Mouse (Mus musculus): ENCODE results near the gene Sypl. TPM values are rescaled to one million over a fixed set of nuclear protein-coding genes. Genes with fewer than 3 reads are reported as not detected.

Sypl gene
- polyA plus RNA-seq, 1 experiment from 2014 or later, result 162 TPM

DNA sequence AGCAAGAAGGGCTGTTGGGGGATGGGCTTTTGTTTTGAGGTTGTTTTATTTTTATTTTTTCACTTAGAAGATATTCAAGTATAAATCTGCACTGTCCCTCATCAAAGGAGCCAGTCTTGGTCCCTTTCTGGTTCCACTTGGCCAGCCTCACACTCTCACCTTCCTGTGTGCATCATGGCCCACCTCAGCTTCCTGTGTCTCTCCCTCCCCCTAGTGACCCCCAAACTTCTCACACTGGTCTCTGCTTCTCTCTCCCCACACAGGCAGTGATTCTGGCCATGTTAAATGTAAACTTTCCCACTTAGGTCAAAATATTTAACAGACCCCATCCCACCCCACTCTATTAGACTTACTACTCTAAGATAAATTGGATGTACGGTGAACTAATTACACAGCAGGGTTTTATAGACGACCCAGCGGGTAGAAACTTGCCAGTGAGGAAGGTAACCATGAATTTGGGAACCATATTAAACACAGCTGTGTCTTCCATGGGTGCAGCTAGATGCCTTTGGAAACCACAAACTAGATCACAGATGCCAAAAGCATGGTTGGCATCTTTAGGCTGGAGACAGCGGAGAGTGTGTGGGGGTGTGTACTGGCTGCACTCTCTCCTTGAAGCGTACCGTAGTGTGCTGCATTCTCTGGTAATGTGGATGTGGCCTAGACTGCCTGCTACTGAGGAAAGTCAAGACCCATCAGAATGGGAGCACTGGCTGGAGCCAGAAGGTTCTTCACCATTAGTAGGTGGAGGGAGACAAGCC, 55.7 kb downstream of the Sypl start:
- Histone ChIP-seq H3K4me1 (0 out of 2 replicates have a peak, but pooled peaks cover 7% of the 10 kb centered on the region), H3K27ac (peak overlapping the region; percentile 76), H3K9ac (no peak overlapping the region), H3K36me3 (no peaks in the 10 kb centered on the region), H3K27me3 (replicated peaks) (no peaks in the 10 kb centered on the region), H3K9me3 (no peaks in the 10 kb centered on the region), H3K4me3 (replicated peaks) (no peak overlapping the region), H3K4me2 (no peak overlapping the region)
- 76% methylated on average over 6 of the region's 6 CpGs for WGBS
- no peak for ATAC-seq (ENCODE audit: insufficient read depth, low FRiP score, low read depth)

DNA sequence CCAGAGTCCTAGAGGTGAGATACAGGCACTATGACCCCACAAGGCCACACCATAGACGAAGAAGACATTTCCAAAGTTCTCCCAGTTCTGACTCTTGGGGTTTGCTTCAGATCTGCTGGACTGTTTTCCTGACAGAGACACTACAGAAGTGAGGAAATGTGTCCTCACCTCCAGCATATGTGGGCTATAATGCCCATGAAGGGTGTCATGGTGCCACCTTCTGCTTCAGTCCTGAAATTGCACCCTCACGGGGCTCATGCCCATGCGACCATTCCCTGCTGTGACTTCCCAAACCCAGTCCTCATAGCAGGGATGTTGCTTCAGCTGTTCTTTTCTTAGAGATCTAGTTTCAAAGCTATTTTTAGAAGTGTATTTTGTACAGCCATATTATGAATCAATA, 56.3 kb downstream of the Sypl start:
- Histone ChIP-seq H3K4me1 (0 out of 2 replicates have a peak, but pooled peaks cover 7% of the 10 kb centered on the region), H3K27me3 (replicated peaks) (no peaks in the 10 kb centered on the region), H3K4me3 (replicated peaks) (no peak overlapping the region), H3K36me3 (no peaks in the 10 kb centered on the region), H3K4me2 (no peak overlapping the region), H3K9me3 (no peaks in the 10 kb centered on the region), H3K9ac (no peak overlapping the region), H3K27ac (no peak overlapping the region; the same call in 1 of the 2 replicates)
- WGBS, result 38% methylated on average over 3 of the region's 3 CpGs
- ATAC-seq (ENCODE audit: insufficient read depth, low FRiP score, low read depth), result peak; percentile 45; the same call in 1 of the 2 replicates

DNA sequence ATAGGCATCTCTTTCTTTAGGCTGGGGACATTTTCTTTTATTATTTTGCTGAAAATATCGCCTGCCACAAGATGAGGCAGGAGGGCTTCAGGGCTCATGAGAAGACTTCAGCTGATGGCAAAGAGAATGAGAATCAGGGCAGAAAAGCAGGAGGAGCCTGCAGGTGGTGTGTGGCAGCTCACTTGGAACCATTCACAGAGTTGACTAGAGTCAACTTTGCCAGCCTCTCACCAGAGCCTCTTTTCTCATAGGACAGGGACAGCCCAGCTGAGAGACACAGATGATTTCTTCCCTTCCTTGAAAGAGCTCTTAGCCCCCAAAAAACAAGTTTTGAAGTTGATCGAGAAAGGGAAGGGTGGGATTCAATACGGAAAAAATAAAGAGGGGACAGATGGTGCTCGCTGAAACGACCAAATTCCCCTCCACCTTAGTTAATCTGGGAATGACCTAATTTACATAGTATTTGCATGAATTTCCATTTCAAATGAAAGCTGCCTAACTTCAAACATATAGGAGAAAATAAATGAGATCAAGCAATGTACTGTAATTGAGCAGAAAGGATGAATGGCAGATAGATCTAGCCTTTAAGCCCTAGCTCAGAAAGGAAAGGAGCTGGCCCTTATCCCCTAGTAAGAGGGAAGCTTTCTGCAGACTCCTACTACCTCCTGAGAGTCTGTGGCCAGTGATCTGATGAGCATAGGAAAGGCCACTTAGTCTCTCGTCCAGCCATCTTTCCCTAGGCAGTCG, 60.5 kb downstream of the Sypl start:
- 59% methylated on average over 7 of the region's 7 CpGs for WGBS
- Histone ChIP-seq H3K27ac (no peak overlapping the region), H3K9ac (no peak overlapping the region), H3K4me3 (replicated peaks) (no peak overlapping the region), H3K4me2 (no peak overlapping the region), H3K27me3 (replicated peaks) (no peaks in the 10 kb centered on the region), H3K9me3 (no peaks in the 10 kb centered on the region), H3K4me1 (no peaks in the 10 kb centered on the region), H3K36me3 (no peaks in the 10 kb centered on the region)
- no peak for ATAC-seq (ENCODE audit: insufficient read depth, low FRiP score, low read depth)

DNA sequence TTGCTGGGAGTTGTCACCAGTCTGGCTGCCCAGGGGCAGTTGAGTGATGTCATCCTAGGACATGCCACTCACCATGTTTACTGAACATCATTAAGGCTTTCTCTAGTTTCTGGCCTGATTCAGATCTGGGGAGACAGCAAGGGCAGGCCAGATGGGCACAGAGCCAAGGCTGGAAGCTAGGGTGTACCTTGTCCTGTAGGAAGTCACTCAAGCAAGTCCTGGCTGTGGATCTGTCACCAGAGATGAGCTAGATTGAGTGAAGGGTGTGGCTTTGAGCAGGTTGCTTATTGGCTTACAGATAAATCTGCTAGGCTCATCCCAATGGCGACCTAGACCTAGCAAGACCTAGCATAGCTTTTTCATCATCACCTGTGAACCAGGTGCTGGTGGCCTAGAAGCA, 61.4 kb downstream of the Sypl start:
- no peak overlapping the region for H3K27ac ChIP-seq
- H3K9ac ChIP-seq, result no peak overlapping the region
- H3K9me3 ChIP-seq, result no peaks in the 10 kb centered on the region
- ATAC-seq (ENCODE audit: insufficient read depth, low FRiP score, low read depth), result no peak
- H3K27me3 ChIP-seq (replicated peaks), result no peaks in the 10 kb centered on the region
- H3K36me3 ChIP-seq, result no peaks in the 10 kb centered on the region
- no peak overlapping the region for H3K4me2 ChIP-seq
- WGBS, result 87% methylated on average over 1 of the region's 1 CpGs
- no peak overlapping the region for H3K4me3 ChIP-seq (replicated peaks)
- H3K4me1 ChIP-seq, result no peaks in the 10 kb centered on the region

DNA sequence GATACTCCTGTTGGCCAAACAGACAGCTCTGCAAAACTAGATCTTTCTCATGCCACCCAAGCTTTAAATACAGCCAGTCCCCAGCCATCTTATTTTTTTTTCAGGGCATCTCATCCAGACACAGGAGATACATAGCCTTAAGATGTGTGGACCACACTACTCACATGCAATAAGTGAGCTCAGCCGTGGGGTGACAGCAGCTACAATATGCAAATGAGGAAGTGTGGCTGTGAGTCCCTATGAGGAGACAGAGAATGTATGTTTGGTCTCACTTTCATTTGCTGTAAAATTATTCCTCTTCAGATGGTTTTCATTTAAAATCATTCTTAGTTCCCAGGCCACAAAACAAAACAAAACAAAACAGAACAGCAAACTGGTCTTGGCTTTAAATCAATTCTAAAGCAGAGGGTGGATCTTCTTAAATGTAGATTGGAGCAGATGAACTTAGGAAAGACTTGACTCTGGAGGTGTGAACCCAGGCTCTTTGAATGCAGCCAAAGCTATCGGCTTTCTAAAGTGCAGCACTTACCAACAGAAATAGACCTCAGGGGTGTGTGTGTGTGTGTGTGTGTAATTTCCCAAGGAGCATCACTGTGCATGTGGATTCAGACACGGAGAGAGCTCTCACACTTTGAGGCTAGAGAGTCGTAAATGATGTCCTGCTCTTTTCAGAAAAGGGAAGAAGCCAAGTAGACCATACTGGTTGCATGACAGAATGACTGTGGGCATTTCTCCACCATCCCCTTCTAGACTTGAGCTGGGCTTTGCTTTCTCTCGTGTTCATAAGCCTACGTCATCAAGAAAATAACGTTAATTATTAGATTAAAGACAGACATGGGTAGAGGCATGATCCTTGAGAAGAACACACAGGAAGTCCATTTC, 63.4 kb downstream of the Sypl start:
- H3K27ac ChIP-seq, result no peak overlapping the region
- no peaks in the 10 kb centered on the region for H3K27me3 ChIP-seq (replicated peaks)
- H3K4me2 ChIP-seq, result no peak overlapping the region
- H3K9me3 ChIP-seq, result no peaks in the 10 kb centered on the region
- no peak overlapping the region for H3K4me3 ChIP-seq (replicated peaks)
- WGBS, result 62% methylated on average over 7 of the region's 7 CpGs
- H3K4me1 ChIP-seq, result no peaks in the 10 kb centered on the region
- H3K9ac ChIP-seq, result no peak overlapping the region
- ATAC-seq (ENCODE audit: insufficient read depth, low FRiP score, low read depth), result no peak
- H3K36me3 ChIP-seq, result no peaks in the 10 kb centered on the region

DNA sequence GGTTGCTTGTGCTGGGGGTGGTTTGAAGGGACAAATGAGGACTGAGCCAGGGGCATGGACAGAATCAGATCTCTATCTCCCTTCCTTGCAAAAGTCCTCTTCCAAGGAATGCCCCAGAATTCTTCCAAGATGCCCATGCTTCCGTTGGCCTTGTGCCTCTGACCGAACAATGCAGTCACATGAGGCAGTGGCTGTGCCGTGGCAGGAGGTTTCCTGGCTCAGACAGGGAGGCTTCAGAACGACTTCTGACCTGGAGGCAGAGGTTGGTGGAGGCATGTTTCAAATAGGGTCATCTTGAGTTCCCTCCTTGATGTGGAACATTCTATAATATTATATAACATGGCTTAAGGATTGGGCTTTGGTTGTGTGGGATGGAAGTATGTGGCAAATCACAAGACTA, 64.9 kb downstream of the Sypl start:
- Histone ChIP-seq H3K4me1 (no peaks in the 10 kb centered on the region), H3K4me3 (replicated peaks) (no peak overlapping the region), H3K4me2 (no peak overlapping the region), H3K27ac (no peak overlapping the region), H3K9ac (no peak overlapping the region), H3K36me3 (no peaks in the 10 kb centered on the region), H3K9me3 (no peaks in the 10 kb centered on the region), H3K27me3 (replicated peaks) (no peaks in the 10 kb centered on the region)
- 66% methylated on average over 4 of the region's 4 CpGs for WGBS
- no peak for ATAC-seq (ENCODE audit: insufficient read depth, low FRiP score, low read depth)

DNA sequence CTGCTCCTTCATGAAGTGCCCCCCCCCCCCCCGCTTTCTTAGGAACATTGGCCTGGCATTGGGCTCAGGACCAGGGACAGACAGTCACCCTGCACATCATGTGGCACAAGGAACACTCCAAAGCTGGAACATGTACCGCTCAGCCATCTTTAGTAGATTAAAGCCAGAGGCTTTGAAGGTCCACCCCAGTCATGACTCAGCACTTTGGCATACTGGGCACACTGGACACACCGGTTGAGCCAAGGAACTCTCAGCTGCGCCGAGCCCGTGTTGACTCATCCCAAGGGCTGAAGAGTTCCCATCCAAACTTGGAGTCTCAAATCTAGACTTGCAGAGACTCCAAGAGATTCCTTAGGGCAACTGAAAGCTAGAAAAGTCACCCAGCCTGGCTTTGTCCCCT, 66.3 kb downstream of the Sypl start:
- Histone ChIP-seq H3K4me2 (no peak overlapping the region), H3K9ac (no peak overlapping the region), H3K27me3 (replicated peaks) (no peaks in the 10 kb centered on the region), H3K4me1 (no peaks in the 10 kb centered on the region), H3K27ac (peak overlapping the region; percentile 33; the same call in 1 of the 2 replicates), H3K36me3 (no peaks in the 10 kb centered on the region), H3K9me3 (no peaks in the 10 kb centered on the region), H3K4me3 (replicated peaks) (no peak overlapping the region)
- WGBS, result 70% methylated on average over 6 of the region's 6 CpGs
- no peak for ATAC-seq (ENCODE audit: insufficient read depth, low FRiP score, low read depth)

DNA sequence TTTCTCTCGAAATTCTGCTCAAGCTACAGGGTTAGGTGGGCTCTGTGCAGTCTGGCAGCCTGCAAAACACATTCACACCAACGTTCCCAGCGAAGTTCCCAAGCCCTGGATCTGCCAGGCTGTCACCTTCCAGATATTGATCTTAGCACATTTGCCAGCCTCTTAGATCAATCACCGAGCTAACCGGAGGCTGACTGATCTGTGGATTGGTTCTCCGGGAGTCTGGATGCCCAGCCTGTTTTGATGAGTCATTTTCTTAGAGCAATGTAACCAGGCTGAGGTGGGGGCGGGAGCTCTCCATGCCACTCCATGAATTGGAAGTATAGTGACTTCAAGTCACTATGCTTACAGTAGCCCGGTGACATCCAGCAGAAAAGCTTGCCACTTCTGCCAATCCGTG, 67.4 kb downstream of the Sypl start:
- ATAC-seq (ENCODE audit: insufficient read depth, low FRiP score, low read depth), result no peak
- Histone ChIP-seq H3K27me3 (replicated peaks) (no peaks in the 10 kb centered on the region), H3K9ac (no peak overlapping the region), H3K27ac (no peak overlapping the region), H3K4me2 (no peak overlapping the region), H3K4me1 (no peaks in the 10 kb centered on the region), H3K4me3 (replicated peaks) (no peak overlapping the region), H3K9me3 (no peaks in the 10 kb centered on the region), H3K36me3 (no peaks in the 10 kb centered on the region)
- WGBS, result 72% methylated on average over 9 of the region's 9 CpGs

DNA sequence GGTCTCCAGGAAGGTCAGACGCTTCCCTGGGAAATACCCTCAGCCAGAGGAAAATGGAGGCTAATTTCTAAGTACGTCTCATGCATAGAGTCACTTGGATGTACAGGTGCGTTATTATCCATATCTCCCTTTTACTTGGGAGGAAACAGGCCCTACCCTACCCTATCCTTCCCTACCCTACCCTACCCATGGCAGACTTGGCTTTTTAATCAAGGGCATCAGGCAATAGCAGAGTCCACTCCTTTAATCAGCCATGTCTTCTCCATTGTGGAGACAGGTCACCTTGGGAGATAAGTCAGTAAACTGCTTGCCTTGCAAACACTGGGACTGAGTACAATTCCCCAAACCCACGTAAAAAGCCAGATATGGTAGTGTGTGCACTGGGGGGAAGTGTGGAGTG, 68.1 kb downstream of the Sypl start:
- 87% methylated on average over 4 of the region's 4 CpGs for WGBS
- H3K36me3 ChIP-seq, result no peaks in the 10 kb centered on the region
- no peak overlapping the region for H3K27ac ChIP-seq
- no peaks in the 10 kb centered on the region for H3K4me1 ChIP-seq
- no peaks in the 10 kb centered on the region for H3K27me3 ChIP-seq (replicated peaks)
- no peak overlapping the region for H3K4me2 ChIP-seq
- H3K4me3 ChIP-seq (replicated peaks), result no peak overlapping the region
- ATAC-seq (ENCODE audit: insufficient read depth, low FRiP score, low read depth), result peak; percentile 56; the same call in 1 of the 2 replicates
- no peak overlapping the region for H3K9ac ChIP-seq
- no peaks in the 10 kb centered on the region for H3K9me3 ChIP-seq

DNA sequence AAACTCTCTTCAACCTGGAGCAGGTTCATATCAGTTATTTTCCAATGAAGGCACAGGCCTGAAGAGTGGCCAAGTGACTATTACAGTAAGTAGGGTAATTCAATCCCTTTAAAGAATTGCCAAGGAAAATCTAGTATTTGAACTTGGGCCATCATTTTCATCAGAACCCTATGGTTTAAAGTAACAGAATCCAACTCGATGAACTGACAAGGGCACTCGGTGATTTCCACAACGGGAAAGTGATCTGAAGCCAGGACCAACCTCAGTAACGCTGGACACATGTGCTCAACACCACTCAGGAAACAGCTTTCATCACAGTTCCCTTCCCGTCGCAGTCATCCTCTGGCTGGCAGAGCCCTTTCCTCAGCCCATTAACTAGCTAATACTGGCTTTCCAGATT, 70.8 kb downstream of the Sypl start:
- ATAC-seq (ENCODE audit: insufficient read depth, low FRiP score, low read depth), result no peak
- no peaks in the 10 kb centered on the region for H3K36me3 ChIP-seq
- H3K27me3 ChIP-seq (replicated peaks), result no peaks in the 10 kb centered on the region

DNA sequence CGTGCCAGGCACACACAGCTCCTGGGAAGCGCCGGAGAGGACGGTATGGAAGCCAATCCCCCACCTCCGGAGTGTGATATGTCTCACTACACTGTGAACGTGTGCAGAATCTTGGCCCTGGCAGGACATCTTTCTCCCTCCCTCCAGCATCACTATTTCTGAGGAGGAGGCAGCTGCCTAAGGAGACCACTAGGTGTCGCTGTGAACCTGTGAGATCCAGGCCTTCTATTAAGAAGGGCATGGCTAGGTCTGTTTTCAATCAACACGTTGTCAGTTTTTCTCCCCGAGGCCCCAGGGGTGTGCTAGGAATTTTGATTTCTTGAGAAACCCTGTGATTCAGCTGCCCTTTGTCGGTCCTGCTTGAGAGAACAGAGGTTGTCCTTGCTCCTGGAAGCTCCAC, 73.4 kb downstream of the Sypl start:
- no peak overlapping the region for H3K4me3 ChIP-seq (replicated peaks)
- no peaks in the 10 kb centered on the region for H3K9me3 ChIP-seq
- no peak overlapping the region for H3K9ac ChIP-seq
- H3K4me1 ChIP-seq, result 0 out of 2 replicates have a peak, but pooled peaks cover 5% of the 10 kb centered on the region
- H3K27me3 ChIP-seq (replicated peaks), result no peaks in the 10 kb centered on the region
- H3K4me2 ChIP-seq, result peak overlapping the region; percentile 22; the same call in 1 of the 2 replicates
- 1% methylated on average over 10 of the region's 10 CpGs for WGBS
- H3K27ac ChIP-seq, result no peak overlapping the region
- ATAC-seq (ENCODE audit: insufficient read depth, low FRiP score, low read depth), result 0 out of 2 replicates have a peak, but pooled peaks have one; percentile 29
- no peaks in the 10 kb centered on the region for H3K36me3 ChIP-seq

More for the DNA sequence above, 70.8 kb downstream of the Sypl start:
- Histone ChIP-seq H3K9me3 (no peaks in the 10 kb centered on the region), H3K4me2 (no peak overlapping the region), H3K4me1 (0 out of 2 replicates have a peak, but pooled peaks cover 5% of the 10 kb centered on the region), H3K4me3 (replicated peaks) (no peak overlapping the region), H3K9ac (no peak overlapping the region), H3K27ac (no peak overlapping the region)
- WGBS, result 76% methylated on average over 6 of the region's 6 CpGs

Data from stomach, embryonic 15.5 days (tissue).